Mouse (Mus musculus): ENCODE results near the gene Ccpg1.

DNA sequence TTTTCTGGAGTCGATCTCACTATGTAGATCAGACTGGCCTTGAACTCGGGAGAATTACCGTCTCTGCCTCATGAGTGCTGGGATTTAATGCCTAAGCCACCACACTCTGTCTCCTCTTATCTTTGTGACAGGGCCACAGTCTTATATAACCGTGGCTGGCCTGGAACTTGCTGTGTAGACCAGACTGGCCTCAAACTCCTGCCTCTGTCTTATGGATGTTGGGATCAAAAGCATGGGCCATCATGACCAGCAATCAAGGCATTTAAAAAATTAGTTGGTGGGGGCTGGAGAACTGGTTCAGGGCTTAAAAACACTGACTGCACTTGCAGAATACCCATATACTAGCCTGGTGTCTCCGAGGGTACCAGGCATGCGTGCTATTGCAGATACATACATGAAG is 54.9 kb downstream of the Ccpg1 start, which contains the start of gene Pigb:
- TF ChIP-seq CTCF (IDR thresholded peaks at IDR 0.05; ENCODE audit: low read depth) = no peak
- TF ChIP-seq EP300 (IDR thresholded peaks at IDR 0.05; ENCODE audit: low read depth) = no peak
